Mouse (Mus musculus) stomach, embryonic 15.5 days (tissue): ENCODE measurements around the gene Tmem239. TPM values are rescaled to one million over a fixed set of nuclear protein-coding genes. Genes with fewer than 3 reads are reported as not detected.

Source experiments
- ATAC-seq: fragments of 200-750 bp; cut with Nextera tagmentation; 2 replicates; pipeline ENCODE4 v1.8.0; 2017; ENCODE audit warnings: low read depth, moderate number of reproducible peaks, moderate TSS enrichment; ENCODE audit not compliant: insufficient read depth, low FRiP score
- H3K27ac ChIP-seq: fragments of 300-500 bp; sonication (generic); 2 replicates; pipeline ENCODE4 v1.5.1; 2015; ENCODE audit warnings: mild to moderate bottlenecking, inconsistent platforms
- H3K27me3 ChIP-seq: fragments of 300-500 bp; sonication (generic); replicated peaks from 2 replicates; pipeline ENCODE4 v1.6.1; 2015; ENCODE audit warnings: inconsistent platforms
- H3K36me3 ChIP-seq: fragments of 300-500 bp; sonication (generic); 2 replicates; pipeline ENCODE4 v1.6.1; 2015; ENCODE audit warnings: inconsistent platforms
- H3K4me1 ChIP-seq: fragments of 300-500 bp; sonication (generic); 2 replicates; pipeline ENCODE4 v1.6.1; 2015; ENCODE audit warnings: inconsistent platforms
- H3K4me2 ChIP-seq: fragments of 300-500 bp; sonication (generic); 2 replicates; pipeline ENCODE4 v1.6.1; 2015; ENCODE audit warnings: mild to moderate bottlenecking, inconsistent platforms
- H3K4me3 ChIP-seq: fragments of 300-500 bp; sonication (generic); replicated peaks from 2 replicates; pipeline ENCODE4 v1.5.1; 2015; ENCODE audit warnings: inconsistent platforms
- H3K9ac ChIP-seq: fragments of 300-500 bp; sonication (generic); 2 replicates; pipeline ENCODE4 v1.6.1; 2015; ENCODE audit warnings: inconsistent platforms
- H3K9me3 ChIP-seq: fragments of 300-500 bp; sonication (generic); 2 replicates; pipeline ENCODE4 v1.6.1; 2016; ENCODE audit warnings: inconsistent platforms
- WGBS: fragments of 180-500 bp; shearing (Covaris S2); methylation state at CpG from one replicate; pipeline ENCODE4 v1.1.7; 2015; 5-methylcytosine and 5-hydroxymethylcytosine counted together
- polyA plus RNA-seq: library from polyadenylated mRNA; unstranded; fragments of >200 nt; fragmentation: Nextera tagmentation; extraction: Ambion mirVana; gene quantifications from 2 replicates; pipeline ENCODE4 v1.2.1, GENCODE M21; 2015

The Tmem239 gene
- polyA plus RNA-seq, 1 experiment from 2014 or later: not detected

- H3K9ac ChIP-seq: no peak overlapping the region
- no peak overlapping the region for H3K4me2 ChIP-seq
- no peak overlapping the region for H3K4me3 ChIP-seq
- H3K27ac ChIP-seq: no peak overlapping the region
- H3K27me3 ChIP-seq: no peaks in the 10 kb centered on the region
- no peak for ATAC-seq
- WGBS: 72% methylated on average over 6 of the region's 6 CpGs
- no peaks in the 10 kb centered on the region for H3K4me1 ChIP-seq
- no peaks in the 10 kb centered on the region for H3K36me3 ChIP-seq
- H3K9me3 ChIP-seq: no peaks in the 10 kb centered on the region
These were observed 8.0 kb downstream of the Tmem239 start for GRCm38 (mm10) chr2:130414094-130414856.

- Histone ChIP-seq H3K36me3 (no peaks in the 10 kb centered on the region), H3K4me1 (peaks cover 9% of the 10 kb centered on the region), H3K27me3 (no peaks in the 10 kb centered on the region), H3K4me2 (no peak overlapping the region), H3K27ac (no peak overlapping the region), H3K9ac (no peak overlapping the region), H3K4me3 (no peak overlapping the region), H3K9me3 (no peaks in the 10 kb centered on the region)
- 96% methylated on average over 26 of the region's 26 CpGs for WGBS
- ATAC-seq: no peak
These were observed 15.7 kb downstream of the Tmem239 start for GRCm38 (mm10) chr2:130421781-130422620.

- Histone ChIP-seq H3K27ac (peak overlapping the region; percentile 93), H3K27me3 (no peaks in the 10 kb centered on the region), H3K9ac (peak overlapping the region; percentile 69), H3K9me3 (no peaks in the 10 kb centered on the region), H3K36me3 (no peaks in the 10 kb centered on the region), H3K4me1 (peaks cover 9% of the 10 kb centered on the region), H3K4me2 (peak overlapping the region; percentile 95), H3K4me3 (peak overlapping the region; percentile 84)
- WGBS: 14% methylated on average over 49 of the region's 49 CpGs
- peak; percentile 51 for ATAC-seq
These were observed 17.3 kb downstream of the Tmem239 start for GRCm38 (mm10) chr2:130423397-130424125.

- WGBS: under 1% methylated on average over 58 of the region's 58 CpGs
- H3K9ac ChIP-seq: peak within 1 kb of the TSS; percentile 90
These were observed 18.0 kb downstream of the Tmem239 start, which contains the start of the genes Vps16 and Pced1a for GRCm38 (mm10) chr2:130424126-130424853. Gene Vps16, plus strand, starts transcription at chr2:130424339. Gene Pced1a, minus strand, starts transcription at chr2:130424701.

GRCm38 (mm10) chr2:130425112-130425511 lies 18.8 kb downstream of the Tmem239 start:
- Histone ChIP-seq H3K27me3 (no peaks in the 10 kb centered on the region), H3K9me3 (no peaks in the 10 kb centered on the region), H3K4me1 (peaks cover 9% of the 10 kb centered on the region), H3K4me2 (peak overlapping the region; percentile 95), H3K27ac (peak overlapping the region; percentile 93; the same call in 1 of the 2 replicates), H3K9ac (peak overlapping the region; percentile 90), H3K4me3 (peak overlapping the region; percentile 84), H3K36me3 (no peaks in the 10 kb centered on the region)
- WGBS: 34% methylated on average over 5 of the region's 5 CpGs
- no peak for ATAC-seq

More at GRCm38 (mm10) chr2:130424126-130424853, 18.0 kb downstream of the Tmem239 start, which contains the start of the genes Vps16 and Pced1a:
- Histone ChIP-seq H3K36me3 (no peaks in the 10 kb centered on the region), H3K27me3 (no peaks in the 10 kb centered on the region), H3K4me1 (peaks cover 9% of the 10 kb centered on the region), H3K27ac (peak within 1 kb of the TSS; percentile 93), H3K4me3 (peak within 1 kb of the TSS; percentile 84), H3K9me3 (no peaks in the 10 kb centered on the region), H3K4me2 (peak within 1 kb of the TSS; percentile 95)
- ATAC-seq: peak; percentile 94

- H3K36me3 ChIP-seq: no peaks in the 10 kb centered on the region
- no peak overlapping the region for H3K4me2 ChIP-seq
- no peaks in the 10 kb centered on the region for H3K9me3 ChIP-seq
- H3K4me1 ChIP-seq: 0 out of 2 replicates have a peak, but pooled peaks cover 2% of the 10 kb centered on the region
- no peak overlapping the region for H3K9ac ChIP-seq
- H3K27me3 ChIP-seq: no peaks in the 10 kb centered on the region
- no peak overlapping the region; the same call in 1 of the 2 replicates for H3K27ac ChIP-seq
- WGBS: 56% methylated on average over 2 of the region's 2 CpGs
- ATAC-seq: no peak
- H3K4me3 ChIP-seq: no peak overlapping the region
These were observed 23.6 kb downstream of the Tmem239 start for GRCm38 (mm10) chr2:130429851-130430250.

GRCm38 (mm10) chr2:130430484-130430883 lies 24.2 kb downstream of the Tmem239 start:
- Histone ChIP-seq H3K4me1 (no peaks in the 10 kb centered on the region), H3K4me3 (no peak overlapping the region), H3K27ac (peak overlapping the region; percentile 26; the same call in 1 of the 2 replicates), H3K27me3 (no peaks in the 10 kb centered on the region), H3K4me2 (no peak overlapping the region), H3K9ac (no peak overlapping the region), H3K36me3 (no peaks in the 10 kb centered on the region), H3K9me3 (no peaks in the 10 kb centered on the region)
- ATAC-seq: no peak
- WGBS: 74% methylated on average over 3 of the region's 3 CpGs

- Histone ChIP-seq H3K9ac (no peak overlapping the region), H3K27me3 (no peaks in the 10 kb centered on the region), H3K4me3 (no peak overlapping the region), H3K4me1 (no peaks in the 10 kb centered on the region), H3K4me2 (no peak overlapping the region), H3K9me3 (no peaks in the 10 kb centered on the region), H3K27ac (no peak overlapping the region), H3K36me3 (no peaks in the 10 kb centered on the region)
- no peak for ATAC-seq
- 83% methylated on average over 3 of the region's 3 CpGs for WGBS
These were observed 25.9 kb downstream of the Tmem239 start for GRCm38 (mm10) chr2:130432157-130432556.

- ATAC-seq: no peak; the same call in 1 of the 2 replicates
- no peak overlapping the region for H3K27ac ChIP-seq
- H3K4me1 ChIP-seq: no peaks in the 10 kb centered on the region
- WGBS: 27% methylated on average over 4 of the region's 4 CpGs
- no peaks in the 10 kb centered on the region for H3K9me3 ChIP-seq
- H3K4me2 ChIP-seq: no peak overlapping the region
- H3K9ac ChIP-seq: no peak overlapping the region
- H3K36me3 ChIP-seq: no peaks in the 10 kb centered on the region; the same call in 1 of the 2 replicates
- no peaks in the 10 kb centered on the region for H3K27me3 ChIP-seq
- no peak overlapping the region for H3K4me3 ChIP-seq
These were observed 26.9 kb downstream of the Tmem239 start for GRCm38 (mm10) chr2:130433152-130433551.

- H3K9ac ChIP-seq: no peak overlapping the region
- H3K9me3 ChIP-seq: no peaks in the 10 kb centered on the region
- 81% methylated on average over 1 of the region's 1 CpGs for WGBS
- no peak overlapping the region for H3K4me2 ChIP-seq
- no peaks in the 10 kb centered on the region for H3K27me3 ChIP-seq
- H3K27ac ChIP-seq: no peak overlapping the region
- H3K36me3 ChIP-seq: peaks cover 35% of the 10 kb centered on the region
- no peak overlapping the region for H3K4me3 ChIP-seq
- no peak for ATAC-seq
- no peaks in the 10 kb centered on the region for H3K4me1 ChIP-seq
These were observed 30.5 kb downstream of the Tmem239 start for GRCm38 (mm10) chr2:130436769-130437168.

- Histone ChIP-seq H3K9ac (no peak overlapping the region), H3K27ac (no peak overlapping the region), H3K4me2 (no peak overlapping the region), H3K4me3 (no peak overlapping the region), H3K4me1 (no peaks in the 10 kb centered on the region), H3K9me3 (no peaks in the 10 kb centered on the region), H3K36me3 (peaks cover 49% of the 10 kb centered on the region), H3K27me3 (no peaks in the 10 kb centered on the region)
- ATAC-seq: no peak
- WGBS: 91% methylated on average over 3 of the region's 3 CpGs
These were observed 32.6 kb downstream of the Tmem239 start for GRCm38 (mm10) chr2:130438861-130439260.
